Mouse (Mus musculus): Measurements from ENCODE around the gene Zfp768.

Gene Zfp768

GRCm38 (mm10) chr7:127296098-127296497 lies 49.3 kb downstream of the Zfp768 start, which contains the start of gene Itgal:
Itgal (plus strand) TSS chr7:127296260.
- no peak for DNase-seq

Data from cerebellum, adult 8-10 months (tissue).